Comparison of ENCODE assay signal across 26 mouse cellular contexts in the genomic region with DNA sequence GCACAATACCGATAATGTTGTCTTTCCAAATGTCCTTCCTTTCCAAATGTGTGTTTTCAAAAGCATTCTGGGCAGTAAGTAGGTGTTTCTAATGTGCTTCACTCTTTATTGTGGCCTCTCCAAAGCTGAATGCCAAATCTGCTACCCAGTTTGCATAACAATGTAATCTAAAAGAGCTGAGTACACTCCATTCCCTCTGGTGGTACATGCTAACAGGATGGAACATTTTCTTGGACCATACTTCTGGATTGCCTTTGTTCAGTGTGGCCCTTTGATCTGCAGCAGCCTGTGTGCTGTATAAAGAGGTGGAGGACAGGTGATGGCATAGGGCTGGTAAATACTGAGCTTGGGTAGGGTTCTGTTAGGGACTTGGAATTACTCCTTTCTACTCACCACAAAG.
"Had no signal": no experiment of that assay in that cellular context is flagged by ENCODE, and none has a peak within 500 bp of the region (broad histone marks: within the 10 kb centered on the region; RNA-seq: fewer than 3 reads in every experiment).

No protein-coding gene starts in this region.

- ATAC-seq: hindbrain, postnatal 0 days; intestine, embryonic 16.5 days had no signal

- H3K27me3 ChIP-seq: heart, embryonic 12.5 days; hindbrain, embryonic 13.5 days; hindbrain, embryonic 15.5 days; kidney, embryonic 15.5 days; limb, embryonic 12.5 days; liver, embryonic 13.5 days had no signal

- H3K36me3 ChIP-seq: heart, embryonic 10.5 days; heart, embryonic 12.5 days; hindbrain, embryonic 13.5 days; hindbrain, embryonic 15.5 days; kidney, embryonic 15.5 days; limb, embryonic 10.5 days; limb, embryonic 12.5 days; liver, embryonic 13.5 days had no signal

- H3K27ac ChIP-seq: gastrocnemius, adult 2 months; heart, embryonic 10.5 days; hindbrain, embryonic 13.5 days; hindbrain, embryonic 15.5 days; hindbrain, postnatal 0 days; kidney, embryonic 15.5 days; kidney, postnatal 0 days; layer of hippocampus, adult 2 months; left cerebral cortex, adult 2 months; limb, embryonic 10.5 days; limb, embryonic 12.5 days; liver, embryonic 13.5 days had no signal

- H3K9ac ChIP-seq: heart, embryonic 12.5 days; hindbrain, embryonic 13.5 days; hindbrain, embryonic 15.5 days; kidney, embryonic 15.5 days; limb, embryonic 12.5 days; liver, embryonic 13.5 days had no signal

- DNase-seq: gastrocnemius, adult 2 months; gastrocnemius, postnatal 10 days; gastrocnemius, postnatal 25 days; heart, adult 18-20 months; heart, postnatal 14 days; heart, postnatal 36 days; kidney, adult 11 months; kidney, adult 2 months; kidney, adult 9 months; kidney, postnatal 14 days; kidney, postnatal 4 days; liver; liver, embryonic 13.5 days had no signal

- H3K4me2 ChIP-seq: heart, embryonic 12.5 days; hindbrain, embryonic 13.5 days; hindbrain, embryonic 15.5 days; kidney, embryonic 15.5 days; limb, embryonic 12.5 days; liver, embryonic 11.5 days; liver, embryonic 13.5 days had no signal

- H3K4me1 ChIP-seq: heart, embryonic 10.5 days; heart, embryonic 12.5 days; hindbrain, embryonic 13.5 days; hindbrain, embryonic 15.5 days; kidney, embryonic 15.5 days; limb, embryonic 10.5 days; limb, embryonic 12.5 days; liver, embryonic 13.5 days had no signal

- H3K9me3 ChIP-seq: heart, embryonic 10.5 days; heart, embryonic 12.5 days; hindbrain, embryonic 13.5 days; hindbrain, embryonic 15.5 days; kidney, embryonic 15.5 days; limb, embryonic 10.5 days; limb, embryonic 12.5 days; liver, embryonic 13.5 days had no signal

- H3K4me3 ChIP-seq: gastrocnemius, adult 2 months; heart, embryonic 10.5 days; heart, embryonic 12.5 days; hindbrain, embryonic 13.5 days; hindbrain, embryonic 15.5 days; kidney, embryonic 15.5 days; layer of hippocampus, adult 2 months; left cerebral cortex, adult 2 months; limb, embryonic 10.5 days; limb, embryonic 12.5 days; liver, embryonic 13.5 days had no signal
